Mouse (Mus musculus) bone marrow, adult 2 months (tissue): ENCODE measurements around the gene Cyba.

Experiments used
- CTCF ChIP-seq: fragments of 200-500 bp; IDR thresholded peaks from 2 replicates; pipeline ENCODE4 v1.5.1; 2011; ENCODE audit warnings: low read length, control low read depth; ENCODE audit not compliant: control insufficient read depth, insufficient read depth
- POLR2A ChIP-seq: fragments of 200-500 bp; IDR thresholded peaks from 2 replicates; pipeline ENCODE4 v1.6.1; 2011; ENCODE audit warnings: low read depth, mild to moderate bottlenecking, control low read depth, low read length, borderline replicate concordance; ENCODE audit not compliant: control insufficient read depth

- TF ChIP-seq CTCF (no peak), POLR2A (no peak)
Measured at GRCm38 (mm10) chr8:122423217-122423616, 9.5 kb downstream of the Cyba start.
